ENCODE assay signal across 8 mouse cellular contexts in the genomic region with DNA sequence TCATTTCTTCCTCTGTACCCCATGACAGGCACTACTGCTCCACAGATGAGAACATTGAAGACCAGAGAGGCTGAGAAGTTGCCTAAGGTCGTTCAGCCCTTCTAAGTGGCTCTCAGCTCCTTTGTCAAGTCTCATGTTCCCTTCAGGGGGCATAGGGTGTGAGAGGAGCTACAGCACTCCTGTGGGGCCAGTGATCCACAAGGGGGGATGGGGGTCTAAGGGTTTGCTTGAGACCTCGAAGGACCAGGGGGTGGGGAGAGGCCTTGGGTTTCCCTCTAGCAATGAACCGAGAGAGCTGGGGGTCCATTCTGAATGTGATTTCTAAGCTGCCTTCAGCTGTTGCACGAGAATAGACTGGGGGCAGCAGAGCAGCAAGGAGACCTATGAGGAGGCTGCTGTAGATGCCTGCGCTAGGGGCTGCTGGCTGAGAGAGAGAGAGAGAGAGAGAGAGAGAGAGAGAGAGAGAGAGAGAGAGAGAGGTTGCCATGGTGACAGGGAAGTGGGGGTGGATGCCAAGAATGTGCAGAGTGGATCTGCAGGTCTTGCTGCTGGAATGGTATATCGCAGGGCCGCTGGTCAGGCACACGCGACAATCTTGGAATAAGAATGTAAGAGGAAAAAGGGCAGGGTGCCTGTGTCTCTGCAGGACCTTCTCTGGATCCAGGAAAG. TPM values are rescaled to one million over a fixed set of nuclear protein-coding genes. Genes with fewer than 3 reads are reported as not detected.
DNase-seq lines count a peak whose midpoint lies in the region; ATAC-seq and TF ChIP-seq lines count a peak whose summit lies in the region.

No protein-coding gene starts in this region.

- H3K4me1 ChIP-seq in stomach, embryonic 14.5 days (ENCODE audit: control insufficient read depth, insufficient read depth, low read length): peaks cover 33% of the 10 kb centered on the region
- peaks cover 5% of the 10 kb centered on the region; the same call in 1 of the 2 replicates for H3K4me1 ChIP-seq in stomach, postnatal 0 days (replicated peaks; ENCODE audit: control insufficient read depth, insufficient read depth)
- H3K4me1 ChIP-seq in midbrain, embryonic 14.5 days (ENCODE audit: control insufficient read depth, insufficient read depth, low read length): peaks cover 41% of the 10 kb centered on the region

- H3K9ac ChIP-seq in stomach, embryonic 14.5 days (replicated peaks; ENCODE audit: low read depth, low read length): no peak overlapping the region
- no peak overlapping the region for H3K9ac ChIP-seq in stomach, postnatal 0 days (ENCODE audit: low read length)
- peak overlapping the region; percentile 39; the same call in 1 of the 2 replicates for H3K9ac ChIP-seq in midbrain, embryonic 14.5 days (replicated peaks; ENCODE audit: low read length)

- peaks cover 24% of the 10 kb centered on the region for H3K36me3 ChIP-seq in stomach, embryonic 14.5 days (ENCODE audit: control insufficient read depth, insufficient read depth, low read length)
- H3K36me3 ChIP-seq in stomach, postnatal 0 days (ENCODE audit: control insufficient read depth, insufficient read depth, low read length): peaks cover 14% of the 10 kb centered on the region; the same call in 1 of the 2 replicates
- peaks cover 32% of the 10 kb centered on the region for H3K36me3 ChIP-seq in midbrain, embryonic 14.5 days (ENCODE audit: control insufficient read depth, insufficient read depth, low read length)

- no peaks in the 10 kb centered on the region for H3K9me3 ChIP-seq in stomach, embryonic 14.5 days (ENCODE audit: control insufficient read depth, low read depth, low read length)
- no peaks in the 10 kb centered on the region for H3K9me3 ChIP-seq in stomach, postnatal 0 days (ENCODE audit: control insufficient read depth, low read length)
- H3K9me3 ChIP-seq in midbrain, embryonic 14.5 days (ENCODE audit: control insufficient read depth, low read length): no peaks in the 10 kb centered on the region

- TF ChIP-seq CTCF in stomach, postnatal 0 days (IDR thresholded peaks at IDR 0.05; ENCODE audit: low read depth): no peak

- ATAC-seq in frontal cortex, adult (ENCODE audit: low TSS enrichment): peak; percentile 44
- peak; percentile 54; the same call in 1 of the 2 replicates for ATAC-seq in stomach, embryonic 14.5 days (ENCODE audit: insufficient number of reproducible peaks, insufficient read depth, low FRiP score, low read depth)
- ATAC-seq in stomach, postnatal 0 days (ENCODE audit: low FRiP score, low TSS enrichment): no peak
- ATAC-seq in midbrain, embryonic 14.5 days (ENCODE audit: low FRiP score, low TSS enrichment): peak; percentile 73
- no peak for ATAC-seq in activated CD4-positive, CD25-positive, alpha-beta regulatory T cell, adult 4 months

- TF ChIP-seq EP300 in stomach, postnatal 0 days (optimal IDR thresholded peaks at IDR 0.05): no peak

- H3K4me2 ChIP-seq in stomach, embryonic 14.5 days (replicated peaks; ENCODE audit: low read depth, low read length): no peak overlapping the region
- H3K4me2 ChIP-seq in stomach, postnatal 0 days (replicated peaks; ENCODE audit: low read depth): no peak overlapping the region
- H3K4me2 ChIP-seq in midbrain, embryonic 14.5 days (ENCODE audit: low read length): peak overlapping the region; percentile 40

- peak overlapping the region; percentile 64 for H3K27ac ChIP-seq in stomach, embryonic 14.5 days (ENCODE audit: low read length)
- H3K27ac ChIP-seq in stomach, postnatal 0 days (replicated peaks): no peak overlapping the region; the same call in 1 of the 2 replicates
- peak overlapping the region; percentile 92 for H3K27ac ChIP-seq in midbrain, embryonic 14.5 days (replicated peaks; ENCODE audit: low read depth, low read length)

- DNase-seq in frontal cortex, postnatal 25 days (ENCODE audit: low spot score in 2 of 2): no peak
- DNase-seq in stomach, postnatal 0 days (ENCODE audit: low spot score): no peak
- DNase-seq in layer of hippocampus, postnatal 10 days (ENCODE audit: low spot score in 2 of 2): peak; percentile 42 to 58
- DNase-seq in midbrain, embryonic 14.5 days: peak; percentile 87
- DNase-seq in T-cell, adult 2 months (ENCODE audit: low spot score): no peak

- 9% methylated on average over 9 of the region's 9 CpGs for WGBS in stomach, embryonic 14.5 days
- WGBS in stomach, postnatal 0 days: 20% methylated on average over 9 of the region's 9 CpGs
- 2% methylated on average over 9 of the region's 9 CpGs for WGBS in midbrain, embryonic 14.5 days

- no peaks in the 10 kb centered on the region for H3K27me3 ChIP-seq in stomach, embryonic 14.5 days (ENCODE audit: control insufficient read depth, insufficient read depth, low read length)
- H3K27me3 ChIP-seq in stomach, postnatal 0 days (ENCODE audit: control insufficient read depth, insufficient read depth, low read length): no peaks in the 10 kb centered on the region
- no peaks in the 10 kb centered on the region for H3K27me3 ChIP-seq in midbrain, embryonic 14.5 days (ENCODE audit: control insufficient read depth, insufficient read depth, low read length)

- no peak overlapping the region for H3K4me3 ChIP-seq in stomach, embryonic 14.5 days (ENCODE audit: low read depth, low read length)
- H3K4me3 ChIP-seq in stomach, postnatal 0 days (ENCODE audit: low read depth, low read length): no peak overlapping the region
- no peak overlapping the region for H3K4me3 ChIP-seq in midbrain, embryonic 14.5 days (replicated peaks; ENCODE audit: low read depth, low read length)

RNA-seq across cellular contexts. Expression of a gene that starts 36.1 kb away (rescaled TPM):
- 60.3 and 65.1 TPM in 2 replicates for polyA plus RNA-seq in stomach, embryonic 14.5 days (2014; fragmentation: Nextera tagmentation; extraction: Ambion mirVana)
- polyA plus RNA-seq in stomach, postnatal 0 days (2015; fragmentation: Nextera tagmentation; extraction: Ambion mirVana): 55.3 and 66.5 TPM in 2 replicates
- total RNA-seq in layer of hippocampus, postnatal 10 days (2021): 100 to 1,000 TPM; 177 to 193 TPM
- polyA plus RNA-seq in midbrain, embryonic 14.5 days (2014; fragmentation: Nextera tagmentation; extraction: Ambion mirVana): 94.1 and 94.3 TPM in 2 replicates
- 10 to 100 TPM; 34.3 to 47.9 TPM for polyA plus RNA-seq in activated CD4-positive, CD25-positive, alpha-beta regulatory T cell, adult 4 months (2017; shearing (Covaris generic))

Comparison
In these comparisons a context has a peak if more than half of its experiments do, and no peak if none do; other contexts are left out.
1. ATAC-seq: peak in frontal cortex, adult (single experiment), stomach, embryonic 14.5 days (single experiment) and midbrain, embryonic 14.5 days (single experiment); none in stomach, postnatal 0 days (single experiment) and activated CD4-positive, CD25-positive, alpha-beta regulatory T cell, adult 4 months (single experiment).
2. DNase-seq: peak in layer of hippocampus, postnatal 10 days (2 of 2) and midbrain, embryonic 14.5 days (single experiment); none in frontal cortex, postnatal 25 days (0 of 2), stomach, postnatal 0 days (single experiment) and T-cell, adult 2 months (single experiment).